Mouse (Mus musculus): Measurements from ENCODE around the gene Apbb2. TPM values are rescaled to one million over a fixed set of nuclear protein-coding genes. Genes with fewer than 3 reads are reported as not detected.

Gene Apbb2
- polyA plus RNA-seq, 1 experiment, result 27.7 TPM

GRCm38 (mm10) chr5:66371131-66371530, 247.5 kb downstream of the Apbb2 start:
- no peaks in the 10 kb centered on the region for H3K36me3 ChIP-seq (ENCODE audit: control insufficient read depth, insufficient read depth, low read length)
- no peak overlapping the region for H3K4me3 ChIP-seq (ENCODE audit: insufficient read depth, low read depth, low read length)
- peaks cover 14% of the 10 kb centered on the region for H3K4me1 ChIP-seq (ENCODE audit: control insufficient read depth, insufficient read depth, low read length)
- TF ChIP-seq POLR2A (IDR thresholded peaks at IDR 0.05; ENCODE audit: low read depth, low read length), result no peak
- TF ChIP-seq CTCF (conservative IDR thresholded peaks at IDR 0.05; ENCODE audit: insufficient read depth, insufficient read length, low read depth, low read length), result no peak
- no peaks in the 10 kb centered on the region for H3K27me3 ChIP-seq (replicated peaks; ENCODE audit: control insufficient read depth, insufficient read depth, low read length)
- peak; percentile 59 for DNase-seq
- no peak overlapping the region for H3K27ac ChIP-seq (ENCODE audit: insufficient read depth, low read depth, low read length)

DNA sequence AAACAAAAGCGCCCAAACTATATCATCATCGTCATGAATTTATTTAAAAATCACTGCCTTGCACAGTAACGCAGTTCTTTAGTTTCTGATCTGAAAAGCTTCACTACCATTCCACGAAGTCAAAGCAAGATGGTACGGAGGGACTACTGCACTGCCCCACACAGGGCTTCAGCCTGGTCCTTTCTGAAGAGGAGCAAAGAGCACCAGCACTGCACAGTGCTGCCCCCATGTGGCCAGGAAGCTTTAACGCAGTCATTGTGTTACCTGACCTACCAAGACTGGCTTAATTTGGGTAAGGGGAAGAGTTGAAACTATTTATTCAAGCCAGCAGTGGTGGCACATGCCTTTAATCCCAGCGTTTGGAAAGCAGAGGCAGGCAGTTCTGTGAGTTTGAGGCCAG, 249.6 kb downstream of the Apbb2 start:
- H3K4me1 ChIP-seq (ENCODE audit: control insufficient read depth, insufficient read depth, low read length), result peaks cover 9% of the 10 kb centered on the region
- WGBS, result 39% methylated on average over 7 of the region's 7 CpGs
- peak; percentile 62 for DNase-seq
- H3K36me3 ChIP-seq (ENCODE audit: control insufficient read depth, insufficient read depth, low read length), result no peaks in the 10 kb centered on the region; the same call in 1 of the 2 replicates
- TF ChIP-seq POLR2A (IDR thresholded peaks at IDR 0.05; ENCODE audit: low read depth, low read length) (no peak), CTCF (conservative IDR thresholded peaks at IDR 0.05; ENCODE audit: insufficient read depth, insufficient read length, low read depth, low read length) (peak; percentile 94)
- H3K4me3 ChIP-seq (ENCODE audit: insufficient read depth, low read depth, low read length), result no peak overlapping the region
- no peak overlapping the region for H3K27ac ChIP-seq (ENCODE audit: insufficient read depth, low read depth, low read length)
- no peaks in the 10 kb centered on the region for H3K27me3 ChIP-seq (replicated peaks; ENCODE audit: control insufficient read depth, insufficient read depth, low read length)

GRCm38 (mm10) chr5:66367641-66368040, 250.9 kb downstream of the Apbb2 start:
- Histone ChIP-seq H3K27ac (ENCODE audit: insufficient read depth, low read depth, low read length) (no peak overlapping the region), H3K36me3 (ENCODE audit: control insufficient read depth, insufficient read depth, low read length) (no peaks in the 10 kb centered on the region; the same call in 1 of the 2 replicates), H3K27me3 (replicated peaks; ENCODE audit: control insufficient read depth, insufficient read depth, low read length) (no peaks in the 10 kb centered on the region), H3K4me1 (ENCODE audit: control insufficient read depth, insufficient read depth, low read length) (peaks cover 10% of the 10 kb centered on the region; the same call in 1 of the 2 replicates), H3K4me3 (ENCODE audit: insufficient read depth, low read depth, low read length) (no peak overlapping the region)
- WGBS, result 89% methylated on average over 11 of the region's 11 CpGs
- TF ChIP-seq CTCF (conservative IDR thresholded peaks at IDR 0.05; ENCODE audit: insufficient read depth, insufficient read length, low read depth, low read length) (no peak), POLR2A (IDR thresholded peaks at IDR 0.05; ENCODE audit: low read depth, low read length) (no peak)
- DNase-seq, result no peak

- DNase-seq, result peak; percentile 68
These were observed 255.0 kb downstream of the Apbb2 start for GRCm38 (mm10) chr5:66363274-66364261.

DNA sequence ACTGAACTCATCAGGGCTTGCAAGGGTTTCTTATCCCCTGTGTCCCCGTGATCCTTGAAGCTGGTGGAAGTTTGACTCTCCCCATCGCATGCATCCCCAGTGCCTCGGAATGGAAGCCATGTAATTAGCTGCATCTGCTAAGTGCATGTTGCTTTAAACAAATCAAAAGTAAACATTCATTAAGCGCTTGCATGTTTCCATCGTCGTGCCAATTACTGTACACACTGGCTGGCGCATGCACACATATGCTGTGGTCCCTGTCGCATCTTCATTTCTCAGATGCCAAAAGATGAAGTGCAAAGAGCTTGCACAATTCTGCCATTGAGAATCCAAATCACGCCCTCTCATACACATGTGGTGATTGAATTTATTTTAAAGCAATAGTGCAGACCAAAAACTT, 257.8 kb downstream of the Apbb2 start:
- peaks cover 8% of the 10 kb centered on the region; the same call in 1 of the 2 replicates for H3K4me1 ChIP-seq (ENCODE audit: control insufficient read depth, insufficient read depth, low read length)
- no peaks in the 10 kb centered on the region; the same call in 1 of the 2 replicates for H3K36me3 ChIP-seq (ENCODE audit: control insufficient read depth, insufficient read depth, low read length)
- DNase-seq, result no peak
- TF ChIP-seq CTCF (conservative IDR thresholded peaks at IDR 0.05; ENCODE audit: insufficient read depth, insufficient read length, low read depth, low read length) (no peak), POLR2A (IDR thresholded peaks at IDR 0.05; ENCODE audit: low read depth, low read length) (no peak)
- H3K27me3 ChIP-seq (replicated peaks; ENCODE audit: control insufficient read depth, insufficient read depth, low read length), result no peaks in the 10 kb centered on the region
- H3K27ac ChIP-seq (ENCODE audit: insufficient read depth, low read depth, low read length), result no peak overlapping the region
- no peak overlapping the region for H3K4me3 ChIP-seq (ENCODE audit: insufficient read depth, low read depth, low read length)
- 79% methylated on average over 9 of the region's 9 CpGs for WGBS

More at GRCm38 (mm10) chr5:66363274-66364261, 255.0 kb downstream of the Apbb2 start:
- H3K4me1 ChIP-seq (ENCODE audit: control insufficient read depth, insufficient read depth, low read length), result peaks cover 8% of the 10 kb centered on the region; the same call in 1 of the 2 replicates
- peak overlapping the region; percentile 6; the same call in 1 of the 2 replicates for H3K27ac ChIP-seq (ENCODE audit: insufficient read depth, low read depth, low read length)
- WGBS, result 50% methylated on average over 18 of the region's 18 CpGs
- no peaks in the 10 kb centered on the region for H3K27me3 ChIP-seq (replicated peaks; ENCODE audit: control insufficient read depth, insufficient read depth, low read length)
- TF ChIP-seq POLR2A (IDR thresholded peaks at IDR 0.05; ENCODE audit: low read depth, low read length) (no peak), CTCF (conservative IDR thresholded peaks at IDR 0.05; ENCODE audit: insufficient read depth, insufficient read length, low read depth, low read length) (no peak)
- no peaks in the 10 kb centered on the region; the same call in 1 of the 2 replicates for H3K36me3 ChIP-seq (ENCODE audit: control insufficient read depth, insufficient read depth, low read length)
- H3K4me3 ChIP-seq (ENCODE audit: insufficient read depth, low read depth, low read length), result no peak overlapping the region

DNA sequence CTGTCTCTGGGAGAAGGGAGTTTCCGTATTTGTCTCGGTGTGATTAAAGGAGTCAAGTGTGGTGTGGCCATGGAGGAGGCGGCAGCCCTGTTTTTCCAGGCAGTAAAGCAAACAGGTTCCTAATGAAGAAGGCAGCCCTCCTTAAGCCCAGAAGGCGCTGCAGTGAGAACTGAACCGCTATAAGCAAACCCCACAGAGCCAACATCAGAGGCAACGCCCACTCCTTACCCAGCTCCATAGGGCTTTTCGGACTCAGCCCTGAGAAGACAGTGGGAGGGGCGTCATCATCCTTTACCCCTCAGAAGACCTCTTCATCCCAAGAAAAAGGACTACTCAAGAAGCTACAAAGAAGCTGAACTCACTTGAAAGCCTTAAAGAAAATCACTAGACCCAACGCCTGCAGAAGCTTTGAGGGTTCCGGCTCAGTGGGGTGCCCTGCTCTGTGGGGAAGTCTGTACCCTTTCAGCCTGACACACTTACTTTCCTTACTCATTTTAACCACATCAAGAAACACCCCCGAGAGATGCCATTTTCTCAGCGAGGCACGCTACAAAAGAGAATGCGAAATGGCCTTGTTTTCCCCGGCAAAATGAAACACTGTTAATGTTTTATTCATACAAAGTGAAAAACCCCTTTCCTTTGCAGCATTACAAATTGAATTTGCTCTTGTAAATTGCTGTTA, 258.7 kb downstream of the Apbb2 start:
- DNase-seq, result no peak
- no peaks in the 10 kb centered on the region; the same call in 1 of the 2 replicates for H3K36me3 ChIP-seq (ENCODE audit: control insufficient read depth, insufficient read depth, low read length)
- peaks cover 8% of the 10 kb centered on the region; the same call in 1 of the 2 replicates for H3K4me1 ChIP-seq (ENCODE audit: control insufficient read depth, insufficient read depth, low read length)
- no peak overlapping the region for H3K4me3 ChIP-seq (ENCODE audit: insufficient read depth, low read depth, low read length)
- no peaks in the 10 kb centered on the region for H3K27me3 ChIP-seq (replicated peaks; ENCODE audit: control insufficient read depth, insufficient read depth, low read length)
- 75% methylated on average over 15 of the region's 15 CpGs for WGBS
- no peak for TF ChIP-seq POLR2A (IDR thresholded peaks at IDR 0.05; ENCODE audit: low read depth, low read length)
- no peak for TF ChIP-seq CTCF (conservative IDR thresholded peaks at IDR 0.05; ENCODE audit: insufficient read depth, insufficient read length, low read depth, low read length)
- H3K27ac ChIP-seq (ENCODE audit: insufficient read depth, low read depth, low read length), result no peak overlapping the region

All from kidney, adult 2 months (tissue).